Mouse (Mus musculus) bone marrow, adult 2 months (tissue): ENCODE data around the gene Iqcj.

ENCODE experiments used
- CTCF ChIP-seq: fragments of 200-500 bp; IDR thresholded peaks from 2 replicates; pipeline ENCODE4 v1.5.1; 2011; ENCODE audit warnings: low read length, control low read depth; ENCODE audit not compliant: control insufficient read depth, insufficient read depth
- POLR2A ChIP-seq: fragments of 200-500 bp; IDR thresholded peaks from 2 replicates; pipeline ENCODE4 v1.6.1; 2011; ENCODE audit warnings: low read depth, mild to moderate bottlenecking, control low read depth, low read length, borderline replicate concordance; ENCODE audit not compliant: control insufficient read depth

DNA sequence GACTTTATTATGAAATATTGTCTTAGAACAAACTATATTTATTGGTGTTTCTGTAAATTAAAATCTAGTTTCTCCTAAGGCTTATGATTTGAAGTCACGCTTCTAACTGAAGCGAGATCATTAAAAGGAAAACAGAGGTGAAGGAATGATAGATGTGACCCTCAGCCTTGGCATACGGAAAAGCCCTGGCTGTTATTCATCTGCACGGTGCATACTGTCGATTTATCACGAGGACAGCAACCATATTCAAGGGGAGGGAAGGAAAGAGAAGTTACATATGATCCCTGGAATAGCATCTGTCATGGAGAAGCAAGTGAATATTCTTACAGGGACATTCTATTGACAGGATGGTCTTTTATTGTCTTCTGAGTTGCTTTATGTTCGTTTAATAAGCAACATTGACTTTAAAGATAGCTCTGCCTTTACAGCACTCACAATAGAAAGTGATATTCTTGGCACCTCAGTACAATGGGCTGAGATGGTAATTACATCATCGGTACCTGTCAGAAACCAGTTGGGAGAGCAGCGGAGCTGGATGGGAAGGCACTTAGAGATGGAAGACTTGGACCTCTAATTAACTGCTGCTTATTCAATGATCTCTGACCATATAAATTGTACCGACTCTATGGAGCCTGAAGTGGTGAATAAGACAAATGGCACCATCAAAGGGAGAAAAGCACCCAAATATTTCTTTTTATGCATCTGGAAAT, 38.6 kb downstream of the Iqcj start:
- TF ChIP-seq POLR2A (no peak), CTCF (no peak)
